Mouse (Mus musculus) intestine, embryonic 14.5 days (tissue): ENCODE data around the gene Slc17a7. TPM values are rescaled to one million over a fixed set of nuclear protein-coding genes. Genes with fewer than 3 reads are reported as not detected.

ENCODE experiments used
- ATAC-seq: fragments of 200-750 bp; cut with Nextera tagmentation; replicated peaks from 2 replicates; pipeline ENCODE4 v1.8.0; 2017; ENCODE audit warnings: low read depth, moderate number of reproducible peaks, moderate TSS enrichment, moderate library complexity; ENCODE audit not compliant: low FRiP score, low TSS enrichment
- DNase-seq: peaks from one replicate; pipeline ENCODE4 v3.0.0-alpha.2; 2018; ENCODE audit warnings: low spot score
- H3K27ac ChIP-seq: fragments of 300-500 bp; sonication (generic); 2 replicates; pipeline ENCODE4 v1.5.1; 2014; ENCODE audit warnings: low read depth, mild to moderate bottlenecking, control low read depth
- H3K27me3 ChIP-seq: fragments of 300-500 bp; sonication (generic); replicated peaks from 2 replicates; pipeline ENCODE4 v1.6.1; 2014; ENCODE audit warnings: low read length, control low read depth; ENCODE audit not compliant: control insufficient read depth, insufficient read depth
- H3K36me3 ChIP-seq: fragments of 300-500 bp; sonication (generic); 2 replicates; pipeline ENCODE4 v1.6.1; 2014; ENCODE audit warnings: low read length, control low read depth; ENCODE audit not compliant: control insufficient read depth, insufficient read depth
- H3K4me1 ChIP-seq: fragments of 300-500 bp; sonication (generic); replicated peaks from 2 replicates; pipeline ENCODE4 v1.6.1; 2014; ENCODE audit warnings: low read length, control low read depth, mixed read lengths; ENCODE audit not compliant: control insufficient read depth, insufficient read depth
- H3K4me2 ChIP-seq: fragments of 300-500 bp; sonication (generic); 2 replicates; pipeline ENCODE4 v1.6.1; 2014; ENCODE audit warnings: low read length
- H3K4me3 ChIP-seq: fragments of 300-500 bp; sonication (generic); 2 replicates; pipeline ENCODE4 v1.5.1; 2014; ENCODE audit warnings: low read depth, low read length, control low read depth, mixed read lengths
- H3K9ac ChIP-seq: fragments of 300-500 bp; sonication (generic); 2 replicates; pipeline ENCODE4 v1.6.1; 2014; ENCODE audit warnings: mild to moderate bottlenecking, low read length
- H3K9me3 ChIP-seq: fragments of 300-500 bp; sonication (generic); 2 replicates; pipeline ENCODE4 v1.6.1; 2016; ENCODE audit warnings: low read length, control low read depth; ENCODE audit not compliant: control insufficient read depth
- WGBS: fragments of 180-500 bp; shearing (Covaris S2); extraction: QIAGEN DNeasy Blood & Tissue Kit; methylation state at CpG from one replicate; pipeline ENCODE4 v1.1.7; 2014; 5-methylcytosine and 5-hydroxymethylcytosine counted together
- polyA plus RNA-seq: library from polyadenylated mRNA; unstranded; fragments of >200 nt; fragmentation: Nextera tagmentation; extraction: Ambion mirVana; gene quantifications from 2 replicates; pipeline ENCODE4 v1.2.1, GENCODE M21; 2014

Slc17a7 gene
- polyA plus RNA-seq, 1 experiment from 2014 or later, result 0.07 TPM

DNA sequence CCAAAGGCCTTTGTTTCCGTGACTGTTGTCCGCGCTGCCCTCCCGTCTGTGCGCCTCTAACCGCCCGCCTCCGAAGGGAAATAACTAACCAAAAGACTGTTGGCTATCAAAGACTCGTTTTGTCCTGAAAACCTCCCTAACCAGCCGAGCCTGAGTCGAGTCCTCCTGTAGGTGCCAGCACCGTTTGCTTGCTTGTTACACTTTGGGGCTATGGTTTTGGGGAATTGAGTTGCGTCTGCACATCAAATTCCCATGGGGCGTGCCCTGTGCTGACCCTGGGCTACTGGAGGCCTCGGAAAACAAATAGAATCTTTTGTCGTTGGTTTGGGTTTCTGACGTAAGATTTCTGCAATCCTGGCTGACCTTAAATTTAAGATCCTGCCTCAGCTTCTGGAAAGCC, 34.4 kb upstream of the Slc17a7 start:
- H3K9me3 ChIP-seq, result no peaks in the 10 kb centered on the region
- under 1% methylated on average over 17 of the region's 17 CpGs for WGBS
- no peaks in the 10 kb centered on the region for H3K27me3 ChIP-seq
- peaks cover 29% of the 10 kb centered on the region for H3K36me3 ChIP-seq
- H3K4me3 ChIP-seq, result peak overlapping the region; percentile 50
- H3K9ac ChIP-seq, result peak overlapping the region; percentile 60
- no peak; the same call in 1 of the 2 replicates for ATAC-seq
- H3K4me1 ChIP-seq, result peaks cover 23% of the 10 kb centered on the region
- H3K27ac ChIP-seq, result peak overlapping the region; percentile 76
- no peak for DNase-seq
- H3K4me2 ChIP-seq, result peak overlapping the region; percentile 97

GRCm38 (mm10) chr7:45129776-45130512, 33.8 kb upstream of the Slc17a7 start:
- peak overlapping the region; percentile 76; the same call in 1 of the 2 replicates for H3K27ac ChIP-seq
- ATAC-seq, result no peak
- H3K27me3 ChIP-seq, result no peaks in the 10 kb centered on the region
- peaks cover 29% of the 10 kb centered on the region for H3K36me3 ChIP-seq
- H3K9ac ChIP-seq, result peak overlapping the region; percentile 60
- H3K4me2 ChIP-seq, result peak overlapping the region; percentile 97
- 62% methylated on average over 15 of the region's 15 CpGs for WGBS
- no peak for DNase-seq
- H3K4me3 ChIP-seq, result peak overlapping the region; percentile 50
- H3K4me1 ChIP-seq, result peaks cover 21% of the 10 kb centered on the region
- no peaks in the 10 kb centered on the region for H3K9me3 ChIP-seq

- no peak for ATAC-seq
- 72% methylated on average over 11 of the region's 11 CpGs for WGBS
Measured at GRCm38 (mm10) chr7:45131850-45132249, 31.9 kb upstream of the Slc17a7 start.

DNA sequence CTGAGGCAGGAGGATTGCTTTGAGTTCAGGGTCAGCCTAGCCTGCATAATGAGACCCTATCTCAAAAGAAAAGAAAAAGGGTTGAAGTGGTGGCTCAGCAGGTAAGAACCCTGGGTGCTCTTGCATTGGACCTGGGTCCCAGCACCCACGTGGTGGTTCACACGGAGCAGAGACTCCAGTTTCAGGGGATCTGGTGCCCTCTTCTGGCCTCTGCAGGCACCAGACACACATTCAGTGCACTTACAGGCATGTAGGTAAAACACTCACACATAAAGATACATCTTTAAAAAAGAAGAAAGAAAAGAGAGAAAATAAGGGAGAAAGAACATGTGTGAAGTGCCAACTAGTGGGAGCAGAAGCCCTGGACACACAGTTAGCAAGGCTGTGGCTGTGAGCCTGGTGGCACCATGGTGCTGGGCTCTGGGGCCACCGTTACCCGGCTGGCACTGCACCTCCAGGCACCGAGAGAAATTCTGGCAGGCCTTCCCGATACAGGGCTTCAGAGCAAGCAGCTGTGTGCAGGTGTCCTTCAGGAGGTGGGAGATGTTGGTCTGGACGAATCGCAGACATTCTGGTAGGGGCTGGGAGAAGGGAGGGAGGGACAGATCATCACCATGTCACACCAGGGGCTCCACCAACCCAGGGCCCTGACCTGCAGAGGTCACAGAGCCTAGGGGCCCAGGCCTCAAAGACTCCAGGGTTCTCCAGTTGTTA, 30.1 kb upstream of the Slc17a7 start:
- Histone ChIP-seq H3K4me3 (no peak overlapping the region), H3K27ac (no peak overlapping the region), H3K9me3 (no peaks in the 10 kb centered on the region), H3K4me1 (peaks cover 8% of the 10 kb centered on the region), H3K27me3 (no peaks in the 10 kb centered on the region), H3K4me2 (no peak overlapping the region), H3K36me3 (no peaks in the 10 kb centered on the region), H3K9ac (no peak overlapping the region)
- DNase-seq (no peak), ATAC-seq (no peak)
- 73% methylated on average over 8 of the region's 8 CpGs for WGBS

More at GRCm38 (mm10) chr7:45131850-45132249, 31.9 kb upstream of the Slc17a7 start:
- Histone ChIP-seq H3K27ac (no peak overlapping the region), H3K9ac (no peak overlapping the region), H3K4me3 (no peak overlapping the region), H3K36me3 (peaks cover 10% of the 10 kb centered on the region), H3K27me3 (no peaks in the 10 kb centered on the region), H3K4me1 (peaks cover 14% of the 10 kb centered on the region), H3K9me3 (no peaks in the 10 kb centered on the region), H3K4me2 (no peak overlapping the region)
- no peak for DNase-seq

GRCm38 (mm10) chr7:45134544-45135026, 29.2 kb upstream of the Slc17a7 start:
- ATAC-seq (peak; percentile 24; the same call in 1 of the 2 replicates), DNase-seq (no peak)
- no peak overlapping the region for H3K4me2 ChIP-seq
- H3K4me1 ChIP-seq, result peaks cover 5% of the 10 kb centered on the region
- H3K9me3 ChIP-seq, result no peaks in the 10 kb centered on the region
- no peak overlapping the region for H3K4me3 ChIP-seq
- WGBS, result 14% methylated on average over 12 of the region's 12 CpGs
- H3K27ac ChIP-seq, result no peak overlapping the region
- no peaks in the 10 kb centered on the region for H3K36me3 ChIP-seq
- H3K9ac ChIP-seq, result no peak overlapping the region
- H3K27me3 ChIP-seq, result no peaks in the 10 kb centered on the region

DNA sequence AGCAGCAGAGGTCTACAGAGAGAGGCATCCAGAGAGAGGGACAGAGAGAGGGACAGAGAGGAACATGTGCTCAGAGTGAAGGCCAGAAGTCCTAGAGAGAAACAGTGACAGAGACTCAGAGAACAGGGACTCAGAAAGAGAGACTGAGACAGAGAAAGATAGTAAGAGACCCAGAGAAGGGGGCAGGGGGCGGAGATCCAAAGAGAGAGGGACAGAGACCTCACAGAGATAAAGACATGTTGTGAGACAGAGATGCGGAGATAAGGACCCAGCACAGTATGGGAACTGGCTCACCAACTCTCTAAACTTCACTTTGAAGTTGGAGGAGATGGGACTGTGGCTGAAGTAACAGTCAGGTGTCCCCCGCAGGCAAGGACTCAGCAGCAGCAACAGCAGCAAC, 28.4 kb upstream of the Slc17a7 start:
- no peaks in the 10 kb centered on the region for H3K4me1 ChIP-seq
- WGBS, result 73% methylated on average over 3 of the region's 3 CpGs
- no peak for DNase-seq
- peak overlapping the region; percentile 68 for H3K4me2 ChIP-seq
- H3K9me3 ChIP-seq, result no peaks in the 10 kb centered on the region
- H3K4me3 ChIP-seq, result peak overlapping the region; percentile 57; the same call in 1 of the 2 replicates
- ATAC-seq, result no peak
- no peaks in the 10 kb centered on the region for H3K36me3 ChIP-seq
- H3K27me3 ChIP-seq, result no peaks in the 10 kb centered on the region
- peak overlapping the region; percentile 52 for H3K9ac ChIP-seq
- H3K27ac ChIP-seq, result no peak overlapping the region

GRCm38 (mm10) chr7:45135993-45136567, 27.7 kb upstream of the Slc17a7 start, which contains the start of the genes Gm45713 and Flt3l:
Gm45713 (minus strand) TSS chr7:45136231.
Flt3l (minus strand) TSS chr7:45136432.
- no peak within 1 kb of the TSS for H3K27ac ChIP-seq
- ATAC-seq (peak; percentile 84), DNase-seq (peak; percentile 95)
- no peaks in the 10 kb centered on the region for H3K9me3 ChIP-seq
- H3K4me1 ChIP-seq, result no peaks in the 10 kb centered on the region
- H3K27me3 ChIP-seq, result no peaks in the 10 kb centered on the region
- 3% methylated on average over 29 of the region's 29 CpGs for whole genome bisulfite sequencing
- peak within 1 kb of the TSS; percentile 57 for H3K4me3 ChIP-seq
- H3K9ac ChIP-seq, result peak within 1 kb of the TSS; percentile 52
- H3K4me2 ChIP-seq, result peak within 1 kb of the TSS; percentile 68
- no peaks in the 10 kb centered on the region; the same call in 1 of the 2 replicates for H3K36me3 ChIP-seq

DNA sequence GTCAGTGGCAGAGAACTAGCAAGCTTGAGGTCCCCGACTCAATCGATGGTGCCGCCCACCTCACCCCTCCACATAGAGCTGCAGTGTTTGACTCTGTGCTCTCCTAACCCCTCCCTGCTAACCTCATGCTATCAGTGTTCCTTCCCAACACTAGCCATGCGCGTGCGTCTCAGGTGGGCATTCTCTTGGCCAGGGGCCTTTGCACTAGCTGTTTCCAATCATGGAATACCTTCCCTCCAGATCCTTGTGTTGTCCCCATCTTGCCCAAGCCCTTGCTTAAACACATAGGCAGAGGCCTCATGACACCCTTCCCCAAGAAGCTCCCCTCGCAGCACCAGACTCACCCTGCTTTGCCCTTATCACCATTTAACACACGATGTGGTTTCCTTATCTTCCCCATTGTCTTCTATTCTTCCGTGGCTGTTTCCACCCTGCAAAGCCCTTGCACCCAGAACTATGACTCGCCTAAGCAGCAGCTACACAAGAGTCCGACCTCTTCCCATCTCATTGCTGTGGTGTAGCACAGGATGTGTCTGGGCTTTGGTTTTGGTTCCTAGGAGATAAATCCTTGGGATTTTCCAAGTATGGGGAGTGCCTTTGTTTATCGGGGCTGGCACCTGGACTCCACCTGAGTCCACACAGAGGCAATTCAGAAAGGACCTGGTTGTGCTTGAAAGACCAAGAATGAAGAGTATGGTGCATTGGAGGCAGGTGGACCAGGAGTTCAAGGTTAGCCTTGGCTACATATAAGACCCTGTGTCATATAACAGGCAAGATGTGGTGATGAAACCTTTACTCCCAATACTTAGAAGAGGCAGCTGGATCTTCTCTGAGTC, 26.4 kb upstream of the Slc17a7 start:
- Histone ChIP-seq H3K4me3 (no peak overlapping the region), H3K36me3 (peaks cover 10% of the 10 kb centered on the region), H3K27me3 (no peaks in the 10 kb centered on the region), H3K4me1 (no peaks in the 10 kb centered on the region), H3K4me2 (no peak overlapping the region), H3K9me3 (no peaks in the 10 kb centered on the region), H3K9ac (no peak overlapping the region), H3K27ac (no peak overlapping the region)
- 72% methylated on average over 12 of the region's 12 CpGs for WGBS
- ATAC-seq, result no peak
- DNase-seq, result no peak
